Mouse (Mus musculus): ENCODE measurements around the gene Zfp101.

Zfp101 gene

DNA sequence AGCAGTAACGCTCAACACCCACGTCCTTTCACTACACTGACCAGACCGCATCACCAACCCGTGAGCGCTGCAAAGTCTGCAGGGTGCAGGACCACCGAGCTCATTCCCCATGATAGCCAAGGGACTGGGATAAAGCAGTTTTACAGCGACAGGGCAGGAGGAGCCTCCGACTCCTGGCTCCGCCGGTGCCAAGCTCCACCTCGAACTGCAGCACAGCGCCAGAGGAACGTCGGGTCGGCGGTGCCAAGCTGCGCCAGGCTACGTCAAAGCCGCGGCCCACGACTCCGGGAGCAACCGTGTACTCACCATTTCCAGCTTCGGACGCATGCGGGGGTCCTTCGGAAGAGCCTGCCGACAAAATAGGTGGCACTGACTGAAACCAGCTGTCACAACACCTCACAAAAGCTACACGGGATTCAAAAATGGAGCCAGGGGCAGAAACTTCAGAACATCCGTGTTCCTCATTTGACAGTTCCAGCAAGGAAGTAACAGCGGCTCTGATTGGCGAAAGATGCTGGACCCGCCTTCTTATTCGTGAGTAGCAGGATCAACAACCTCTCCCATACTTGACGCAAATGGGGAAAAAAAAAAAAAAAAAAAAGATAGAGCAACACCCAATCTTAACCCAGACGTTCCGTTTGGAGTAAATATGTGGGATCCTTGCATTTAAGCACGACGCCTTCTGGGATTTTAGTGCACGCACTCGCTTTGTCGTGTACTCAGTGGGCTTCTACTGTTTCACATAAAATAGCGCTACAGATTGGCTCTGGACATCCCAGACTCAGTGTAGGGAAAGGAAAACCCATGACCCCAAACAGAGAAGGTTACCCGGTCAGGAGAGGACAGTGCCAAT lies at the start of gene Zfp101:
Gene Zfp101 (minus strand): TSS at position 460 of the 853 bp plus-strand sequence.
- DNase-seq (ENCODE audit: low read depth, low spot score): peak; percentile 99

DNA sequence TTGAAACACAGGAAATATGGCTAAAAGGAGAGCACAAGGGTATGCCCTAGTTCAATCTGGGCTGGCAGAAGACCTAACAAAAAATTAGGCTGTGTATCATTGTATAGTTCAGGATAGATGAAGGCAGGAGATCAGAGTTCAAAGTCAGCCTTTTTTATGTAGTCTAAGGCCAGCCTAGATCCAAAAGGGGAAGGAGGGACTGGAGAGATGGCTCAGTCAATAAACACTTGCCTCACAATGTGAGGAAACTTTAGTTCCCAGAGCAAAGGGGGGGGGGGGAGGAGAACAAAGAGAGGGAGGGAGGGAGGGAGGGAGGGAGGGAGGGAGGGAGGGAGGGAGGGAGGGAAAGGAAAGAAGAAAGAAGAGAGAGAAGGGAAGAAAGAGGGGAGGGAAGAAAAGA lies 46.7 kb upstream of the Zfp101 start:
- no peak for DNase-seq (ENCODE audit: low read depth, low spot score)

DNA sequence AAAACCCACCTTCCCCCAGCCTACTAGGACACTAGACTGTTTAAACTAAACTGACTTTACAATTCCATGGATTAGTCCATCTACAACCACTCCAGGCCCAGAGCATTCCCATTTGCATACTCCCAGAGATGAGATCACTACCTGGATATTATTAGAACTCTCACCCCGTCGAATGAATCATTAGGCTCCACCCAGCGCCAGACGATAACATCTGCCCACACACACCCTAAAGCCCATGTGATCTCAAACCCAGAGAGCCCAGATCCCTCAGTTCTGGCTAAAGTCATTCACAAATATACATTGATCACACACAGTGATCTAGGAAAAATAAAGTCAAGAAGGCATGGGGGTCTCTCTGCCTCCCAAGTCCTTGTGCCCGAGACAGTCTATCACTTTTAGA lies 45.5 kb upstream of the Zfp101 start:
- DNase-seq (ENCODE audit: low read depth, low spot score): peak; percentile 9

DNA sequence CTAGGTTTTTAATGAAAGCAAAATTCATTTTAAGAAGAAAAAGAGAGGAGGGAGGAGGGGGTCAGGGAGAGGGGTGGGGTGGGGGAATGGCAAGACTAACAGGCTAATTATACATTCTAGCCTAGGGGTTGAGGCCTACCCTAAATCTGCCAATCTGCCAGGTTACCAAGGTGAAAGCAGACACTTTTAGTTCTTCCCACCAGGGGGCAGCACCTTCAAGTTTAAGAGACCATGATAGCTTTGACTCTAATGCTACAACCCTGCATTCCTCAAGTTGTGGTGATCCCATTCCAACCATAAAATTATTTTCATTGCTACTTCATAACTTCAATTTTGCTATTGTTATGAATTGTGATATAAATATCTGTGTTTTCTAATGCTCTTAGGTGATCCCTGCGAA lies 44.7 kb upstream of the Zfp101 start:
- DNase-seq (ENCODE audit: low read depth, low spot score): peak; percentile 83

DNA sequence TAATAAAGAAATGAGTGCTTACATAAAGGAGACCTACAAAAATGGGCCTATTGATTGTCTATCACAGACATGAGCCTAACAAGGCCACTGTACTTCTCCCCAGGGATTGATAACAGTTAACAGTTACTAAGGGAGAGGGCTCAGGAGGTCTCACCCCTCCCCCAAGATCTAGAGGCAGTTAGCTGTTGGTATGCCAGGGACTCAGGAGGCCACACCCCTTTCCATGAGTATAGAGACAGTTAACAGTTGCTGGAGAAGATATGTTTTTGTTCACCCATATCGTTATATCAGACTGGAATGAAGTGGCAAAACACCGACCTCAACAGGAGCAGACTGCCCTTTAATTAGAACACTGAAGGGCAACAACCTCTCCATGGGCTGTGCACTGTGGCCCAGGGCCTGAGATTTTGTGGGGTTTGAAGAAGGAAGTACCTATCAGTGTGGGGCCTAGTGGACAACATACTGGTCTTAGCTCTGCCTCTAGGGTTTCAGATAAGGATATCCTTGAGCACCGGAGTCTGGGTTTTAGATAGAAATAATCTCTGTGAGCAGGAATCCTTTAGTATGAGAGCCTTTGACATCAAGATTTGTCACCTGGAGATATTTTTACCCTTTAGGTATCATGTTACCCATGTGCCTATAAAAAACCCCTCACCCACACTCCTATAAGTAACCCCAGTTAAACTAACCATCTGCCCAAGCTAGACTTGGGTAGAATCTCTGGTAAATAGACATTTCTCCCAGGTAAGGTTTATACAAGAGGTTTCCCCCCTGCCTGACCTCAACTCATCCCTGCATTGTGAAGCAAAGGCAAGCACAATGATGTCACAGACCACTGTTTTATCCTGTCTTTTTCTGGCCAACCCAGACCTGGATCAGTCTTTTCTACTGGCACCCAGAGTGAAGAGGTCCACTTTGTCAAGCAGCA lies 37.8 kb upstream of the Zfp101 start, which contains the start of gene Actl9:
Gene Actl9 (plus strand): TSS at position 878 of the 928 bp plus-strand sequence.
- no peak for DNase-seq (ENCODE audit: low read depth, low spot score)

DNA sequence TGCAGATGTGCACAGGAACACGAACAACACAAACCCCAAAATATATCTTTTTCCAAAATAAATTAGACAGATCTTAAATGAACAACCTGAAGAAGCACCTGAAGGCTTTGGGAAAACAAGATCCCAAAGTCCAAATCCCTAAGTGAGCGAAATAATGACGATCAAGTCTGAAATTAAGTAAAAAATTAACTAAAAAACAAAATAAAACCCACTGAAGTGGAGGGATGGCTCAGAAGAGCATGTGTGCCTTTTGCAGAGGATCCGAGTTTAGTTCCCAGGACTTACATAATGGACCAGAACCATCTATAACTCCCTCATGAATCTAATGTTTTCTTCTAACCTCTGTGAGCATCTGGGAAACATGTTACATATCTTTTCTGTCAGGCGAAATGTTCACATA lies 2.2 kb downstream of the Zfp101 start:
- DNase-seq (ENCODE audit: low read depth, low spot score): no peak

DNA sequence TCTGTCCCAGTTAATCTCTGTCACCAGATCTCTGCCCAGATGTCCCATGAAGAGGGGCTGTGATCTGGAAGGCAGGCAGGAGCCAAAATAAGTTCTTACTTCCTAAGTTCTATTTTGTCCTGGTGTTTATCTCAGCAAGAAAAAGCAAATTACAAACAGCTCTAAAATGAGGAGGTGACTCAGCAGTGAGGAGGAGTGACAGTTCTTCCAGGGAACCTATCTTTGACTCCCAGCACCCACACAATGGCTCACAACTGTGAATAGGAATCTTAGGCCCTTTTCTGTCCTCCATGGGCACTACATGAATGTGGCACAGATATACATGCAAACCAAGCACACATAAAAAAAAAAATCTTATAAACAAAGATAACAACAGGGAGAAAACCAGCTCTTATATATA lies 8.7 kb downstream of the Zfp101 start:
- DNase-seq (ENCODE audit: low read depth, low spot score): no peak

DNA sequence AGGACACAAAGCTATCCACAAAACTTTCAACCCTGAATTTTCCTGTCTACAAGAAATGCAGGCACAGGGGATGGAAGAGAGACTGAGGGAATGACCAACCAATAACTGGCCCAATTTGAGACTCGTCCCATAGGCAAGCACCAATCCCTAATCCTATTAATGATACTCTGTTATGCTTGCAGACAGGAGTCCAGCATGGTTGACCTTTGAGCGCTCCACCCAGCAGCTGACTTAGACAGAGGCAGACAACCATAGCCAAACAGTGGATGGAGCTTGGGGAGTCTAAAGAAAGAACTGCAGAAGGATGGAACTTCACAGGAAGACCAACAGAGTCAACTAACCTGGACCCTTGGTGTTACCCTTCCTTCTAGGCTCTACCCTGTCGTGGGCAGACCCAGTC lies 21.6 kb downstream of the Zfp101 start:
- DNase-seq (ENCODE audit: low read depth, low spot score): no peak

DNA sequence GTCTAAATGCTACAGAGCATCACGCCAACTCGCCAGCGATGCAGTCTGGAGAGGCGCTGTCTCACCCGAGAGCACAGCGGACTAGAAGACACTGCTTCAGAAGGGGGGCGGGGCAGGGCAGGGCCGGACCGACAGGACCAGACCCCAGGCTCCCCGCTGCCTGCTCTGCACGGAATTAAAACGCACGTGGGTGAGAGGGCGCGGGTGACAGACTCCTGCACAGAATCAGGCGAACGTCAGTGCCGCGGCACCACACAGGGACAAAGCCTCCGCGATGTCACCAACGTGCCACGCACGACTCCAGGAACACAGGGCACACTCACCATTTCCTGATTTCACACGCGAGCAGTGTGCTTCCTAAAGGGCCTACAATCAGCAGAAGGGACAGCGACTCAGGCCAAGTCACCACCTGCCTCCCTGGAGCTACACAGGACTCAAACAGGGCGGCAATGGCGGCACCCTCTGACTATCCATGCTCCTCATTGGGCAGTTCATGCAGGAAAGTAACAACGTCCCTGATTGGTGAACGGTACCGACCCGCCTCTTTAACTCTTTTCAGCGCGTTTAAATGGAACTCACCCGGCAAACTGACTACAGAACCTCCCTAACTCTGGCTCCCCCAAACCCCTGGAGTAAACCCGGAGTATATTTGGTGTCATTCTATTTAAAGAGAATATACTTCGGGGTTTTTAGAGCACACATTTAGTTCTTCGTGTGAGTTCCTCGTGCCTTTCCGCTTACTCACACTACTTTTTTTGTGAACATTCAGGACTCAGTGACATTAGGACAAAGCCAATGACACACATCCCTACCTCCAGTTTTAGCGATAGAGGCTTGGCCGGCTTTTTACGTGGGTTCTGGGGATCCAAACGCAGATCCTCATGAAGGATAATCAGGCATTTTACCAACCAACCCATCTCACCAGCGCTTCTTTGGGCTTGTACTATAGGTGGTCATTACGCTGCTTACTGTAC lies 35.7 kb downstream of the Zfp101 start, which contains the start of gene Zfp81:
Gene Zfp81 (minus strand): TSS at position 468 of the 974 bp plus-strand sequence.
- peak; percentile 97 for DNase-seq (ENCODE audit: low read depth, low spot score)

DNA sequence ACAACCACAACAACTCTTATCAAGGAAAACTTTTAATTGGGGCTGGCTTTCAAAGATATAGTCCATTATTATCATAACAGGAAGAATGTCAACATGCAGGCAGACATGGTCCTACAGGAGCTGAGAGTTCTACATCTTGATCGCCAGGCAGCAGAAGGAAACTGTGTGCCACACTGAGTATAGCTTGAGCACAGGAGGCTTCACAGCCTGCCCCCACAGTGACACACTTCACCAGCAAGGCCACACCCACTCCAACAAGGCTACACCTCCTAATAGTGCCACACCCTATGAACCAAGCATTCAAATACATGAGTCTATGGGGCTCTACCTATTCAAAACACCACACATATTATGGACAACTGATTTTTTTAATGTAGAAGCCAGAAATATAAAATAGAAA lies 41.5 kb downstream of the Zfp101 start:
- DNase-seq (ENCODE audit: low read depth, low spot score): peak; percentile 17

Measured in R1 (cell line).